Mouse (Mus musculus) ES-E14 (cell line): ENCODE measurements around the gene Tas2r120.

ENCODE experiments used
- CHD2 ChIP-seq: IDR thresholded peaks from 2 replicates; pipeline ENCODE4 v1.6.1; 2014; ENCODE audit warnings: mild to moderate bottlenecking, low read depth, low read length, inconsistent platforms
- HCFC1 ChIP-seq: IDR thresholded peaks from 2 replicates; pipeline ENCODE4 v1.6.1; 2012; ENCODE audit warnings: low read length, inconsistent platforms, borderline replicate concordance; ENCODE audit not compliant: insufficient read depth
- MAFK ChIP-seq: IDR thresholded peaks from 2 replicates; pipeline ENCODE4 v1.6.1; 2014; ENCODE audit warnings: mild to moderate bottlenecking, low read depth, low read length, inconsistent platforms; ENCODE audit not compliant: insufficient read depth
- ZC3H11A ChIP-seq: IDR thresholded peaks from 2 replicates; pipeline ENCODE4 v1.6.1; 2012; ENCODE audit warnings: low read depth, mild to moderate bottlenecking, inconsistent platforms, low read length, borderline replicate concordance
- ZNF384 ChIP-seq: IDR thresholded peaks from 2 replicates; pipeline ENCODE4 v1.6.1; 2012; ENCODE audit warnings: low read depth, low read length, inconsistent platforms

DNA sequence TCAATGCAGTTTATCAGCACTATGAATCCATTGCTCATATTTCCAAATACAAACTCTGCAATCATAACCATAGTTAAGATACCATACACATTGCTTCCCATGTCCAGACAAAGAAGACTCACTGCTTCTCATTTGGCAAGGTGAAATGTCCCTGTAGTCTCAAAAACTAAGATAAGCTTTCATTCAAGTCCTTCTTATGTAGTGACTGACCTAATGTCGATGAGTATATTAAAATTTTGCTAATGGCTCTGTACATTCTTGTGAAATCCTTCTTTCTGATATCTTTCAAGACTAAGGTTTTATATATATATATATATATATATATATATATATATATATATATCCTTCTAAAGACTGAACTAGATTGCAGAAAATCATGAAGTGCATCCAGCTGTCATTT, 44.2 kb downstream of the Tas2r120 start, which contains the start of gene Tas2r121:
- TF ChIP-seq CHD2 (no peak), HCFC1 (no peak), ZNF384 (no peak), MAFK (no peak), ZC3H11A (no peak)
